Mouse (Mus musculus): ENCODE measurements around the gene 1700018F24Rik. TPM values are rescaled to one million over a fixed set of nuclear protein-coding genes. Genes with fewer than 3 reads are reported as not detected.

Gene 1700018F24Rik
- total and polyA plus RNA-seq, 2 experiments from 2014 or later: not detected

- no peak for TF ChIP-seq EP300 (IDR thresholded peaks at IDR 0.05; ENCODE audit: low read depth)
- TF ChIP-seq CTCF (IDR thresholded peaks at IDR 0.05; ENCODE audit: low read depth): no peak
- H3K4me2 ChIP-seq (ENCODE audit: low read depth, low read length): peak within 1 kb of the TSS; percentile 98
- no peaks in the 10 kb centered on the region for H3K9me3 ChIP-seq (replicated peaks; ENCODE audit: control insufficient read depth, low read length)
- DNase-seq (ENCODE audit: low spot score) (peak; percentile 92), ATAC-seq (ENCODE audit: insufficient read depth, low read depth) (peak; percentile 97)
- no peaks in the 10 kb centered on the region for H3K27me3 ChIP-seq (ENCODE audit: control insufficient read depth, insufficient read depth, low read length)
- H3K36me3 ChIP-seq (replicated peaks; ENCODE audit: control insufficient read depth, insufficient read depth, low read length): 0 out of 2 replicates have a peak, but pooled peaks cover 2% of the 10 kb centered on the region
- WGBS: under 1% methylated on average over 52 of the region's 54 CpGs
- H3K27ac ChIP-seq (ENCODE audit: low read depth): peak within 1 kb of the TSS; percentile 77
- peak within 1 kb of the TSS; percentile 88 for H3K9ac ChIP-seq (replicated peaks; ENCODE audit: low read depth, low read length)
- H3K4me3 ChIP-seq (ENCODE audit: low read depth, low read length): peak within 1 kb of the TSS; percentile 91
- peaks cover 9% of the 10 kb centered on the region for H3K4me1 ChIP-seq (ENCODE audit: control insufficient read depth, insufficient read depth)
These were observed 41.1 kb downstream of the 1700018F24Rik start, which contains the start of the genes Arpc1a and Kpna7 for GRCm38 (mm10) chr5:145083632-145084451. Gene Arpc1a (plus strand): TSS chr5:145083830. Gene Kpna7 (minus strand): TSS chr5:145084030.

- peak overlapping the region; percentile 91 for H3K4me3 ChIP-seq (ENCODE audit: low read depth, low read length)
- H3K4me1 ChIP-seq (ENCODE audit: control insufficient read depth, insufficient read depth): peaks cover 9% of the 10 kb centered on the region
- H3K9me3 ChIP-seq (replicated peaks; ENCODE audit: control insufficient read depth, low read length): no peaks in the 10 kb centered on the region
- H3K36me3 ChIP-seq (replicated peaks; ENCODE audit: control insufficient read depth, insufficient read depth, low read length): 0 out of 2 replicates have a peak, but pooled peaks cover 4% of the 10 kb centered on the region
- H3K27me3 ChIP-seq (ENCODE audit: control insufficient read depth, insufficient read depth, low read length): no peaks in the 10 kb centered on the region
- TF ChIP-seq CTCF (IDR thresholded peaks at IDR 0.05; ENCODE audit: low read depth) (no peak), EP300 (IDR thresholded peaks at IDR 0.05; ENCODE audit: low read depth) (no peak)
- no peak overlapping the region for H3K27ac ChIP-seq (ENCODE audit: low read depth)
- H3K4me2 ChIP-seq (ENCODE audit: low read depth, low read length): peak overlapping the region; percentile 98
- peak overlapping the region; percentile 88 for H3K9ac ChIP-seq (replicated peaks; ENCODE audit: low read depth, low read length)
- ATAC-seq (ENCODE audit: insufficient read depth, low read depth) (no peak), DNase-seq (ENCODE audit: low spot score) (no peak)
- WGBS: 49% methylated on average over 2 of the region's 2 CpGs
These were observed 42.0 kb downstream of the 1700018F24Rik start for GRCm38 (mm10) chr5:145084822-145085221.

DNA sequence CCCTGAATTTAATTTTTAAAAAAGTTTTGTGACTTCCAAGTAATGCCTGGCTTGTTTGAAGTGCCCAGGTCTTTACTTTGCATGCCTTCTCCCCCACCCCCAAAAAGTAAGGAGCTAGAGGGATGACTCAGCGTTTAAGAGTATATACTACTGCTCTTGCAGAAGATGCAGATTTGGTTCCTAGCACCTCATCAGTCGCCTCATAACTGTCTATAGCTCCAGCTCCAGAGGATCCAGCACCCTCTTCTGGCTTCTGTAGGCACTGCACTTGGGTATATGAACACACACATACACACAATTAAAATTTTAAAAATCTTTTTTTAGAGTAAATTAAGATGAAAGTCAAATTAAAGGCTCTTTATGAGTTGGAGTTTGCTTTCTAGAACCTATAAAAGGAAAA is 45.4 kb downstream of the 1700018F24Rik start:
- TF ChIP-seq CTCF (IDR thresholded peaks at IDR 0.05; ENCODE audit: low read depth) (no peak), EP300 (IDR thresholded peaks at IDR 0.05; ENCODE audit: low read depth) (no peak)
- no peaks in the 10 kb centered on the region for H3K27me3 ChIP-seq (ENCODE audit: control insufficient read depth, insufficient read depth, low read length)
- ATAC-seq (ENCODE audit: insufficient read depth, low read depth) (no peak), DNase-seq (ENCODE audit: low spot score) (no peak)
- H3K9me3 ChIP-seq (replicated peaks; ENCODE audit: control insufficient read depth, low read length): no peaks in the 10 kb centered on the region
- H3K4me3 ChIP-seq (ENCODE audit: low read depth, low read length): no peak overlapping the region
- peaks cover 9% of the 10 kb centered on the region for H3K4me1 ChIP-seq (ENCODE audit: control insufficient read depth, insufficient read depth)
- 97% methylated on average over 2 of the region's 2 CpGs for WGBS
- H3K27ac ChIP-seq (ENCODE audit: low read depth): no peak overlapping the region
- peaks cover 24% of the 10 kb centered on the region for H3K36me3 ChIP-seq (replicated peaks; ENCODE audit: control insufficient read depth, insufficient read depth, low read length)
- H3K9ac ChIP-seq (replicated peaks; ENCODE audit: low read depth, low read length): no peak overlapping the region
- no peak overlapping the region for H3K4me2 ChIP-seq (ENCODE audit: low read depth, low read length)

GRCm38 (mm10) chr5:145089878-145090277 is 47.1 kb downstream of the 1700018F24Rik start:
- DNase-seq (ENCODE audit: low spot score) (no peak), ATAC-seq (ENCODE audit: insufficient read depth, low read depth) (no peak)
- H3K4me2 ChIP-seq (ENCODE audit: low read depth, low read length): no peak overlapping the region
- peaks cover 1% of the 10 kb centered on the region; the same call in 1 of the 2 replicates for H3K4me1 ChIP-seq (ENCODE audit: control insufficient read depth, insufficient read depth)
- no peaks in the 10 kb centered on the region for H3K9me3 ChIP-seq (replicated peaks; ENCODE audit: control insufficient read depth, low read length)
- no peak overlapping the region for H3K9ac ChIP-seq (replicated peaks; ENCODE audit: low read depth, low read length)
- TF ChIP-seq EP300 (IDR thresholded peaks at IDR 0.05; ENCODE audit: low read depth) (no peak), CTCF (IDR thresholded peaks at IDR 0.05; ENCODE audit: low read depth) (no peak)
- no peaks in the 10 kb centered on the region for H3K27me3 ChIP-seq (ENCODE audit: control insufficient read depth, insufficient read depth, low read length)
- no peak overlapping the region for H3K4me3 ChIP-seq (ENCODE audit: low read depth, low read length)
- peaks cover 33% of the 10 kb centered on the region for H3K36me3 ChIP-seq (replicated peaks; ENCODE audit: control insufficient read depth, insufficient read depth, low read length)
- no peak overlapping the region for H3K27ac ChIP-seq (ENCODE audit: low read depth)
- WGBS: 76% methylated on average over 3 of the region's 3 CpGs

Other genes with a start within 250 kb of the 1700018F24Rik start
- 21.3 and 29.9 TPM in 2 replicates for gene Smurf1, start 77.1 kb upstream of the 1700018F24Rik start, total RNA-seq (2014; rRNA removed; ENCODE audit: low replicate concordance)
- gene Smurf1, start 77.1 kb upstream of the 1700018F24Rik start, polyA plus RNA-seq (2015; fragmentation: Nextera tagmentation; extraction: Ambion mirVana): 7.0 and 9.1 TPM in 2 replicates
- not detected in 2 replicates for gene Gm4871, start 10.2 kb upstream of the 1700018F24Rik start, total RNA-seq (2014; rRNA removed; ENCODE audit: low replicate concordance)
- gene Gm4871, start 10.2 kb upstream of the 1700018F24Rik start, polyA plus RNA-seq (2015; fragmentation: Nextera tagmentation; extraction: Ambion mirVana): not detected in 2 replicates
- gene Arpc1a, start 40.8 kb downstream of the 1700018F24Rik start, total RNA-seq (2014; rRNA removed; ENCODE audit: low replicate concordance): 64.7 and 73.5 TPM in 2 replicates
- 82.0 and 83.5 TPM in 2 replicates for gene Arpc1a, start 40.8 kb downstream of the 1700018F24Rik start, polyA plus RNA-seq (2015; fragmentation: Nextera tagmentation; extraction: Ambion mirVana)
- not detected in 2 replicates for gene Kpna7, start 41.0 kb downstream of the 1700018F24Rik start, total RNA-seq (2014; rRNA removed; ENCODE audit: low replicate concordance)
- gene Kpna7, start 41.0 kb downstream of the 1700018F24Rik start, polyA plus RNA-seq (2015; fragmentation: Nextera tagmentation; extraction: Ambion mirVana): not detected in 2 replicates
- 105 and 267 TPM in 2 replicates for gene Arpc1b, start 71.2 kb downstream of the 1700018F24Rik start, total RNA-seq (2014; rRNA removed; ENCODE audit: low replicate concordance)
- gene Arpc1b, start 71.2 kb downstream of the 1700018F24Rik start, polyA plus RNA-seq (2015; fragmentation: Nextera tagmentation; extraction: Ambion mirVana): 179 and 181 TPM in 2 replicates
- gene Pdap1, start 97.2 kb downstream of the 1700018F24Rik start, total RNA-seq (2014; rRNA removed; ENCODE audit: low replicate concordance): 8.6 and 15.9 TPM in 2 replicates
- 58.0 and 58.1 TPM in 2 replicates for gene Pdap1, start 97.2 kb downstream of the 1700018F24Rik start, polyA plus RNA-seq (2015; fragmentation: Nextera tagmentation; extraction: Ambion mirVana)
- 61.2 and 91.1 TPM in 2 replicates for gene Bud31, start 97.4 kb downstream of the 1700018F24Rik start, total RNA-seq (2014; rRNA removed; ENCODE audit: low replicate concordance)
- 119 and 121 TPM in 2 replicates for gene Bud31, start 97.4 kb downstream of the 1700018F24Rik start, polyA plus RNA-seq (2015; fragmentation: Nextera tagmentation; extraction: Ambion mirVana)
- gene Ptcd1, start 124.1 kb downstream of the 1700018F24Rik start, total RNA-seq (2014; rRNA removed; ENCODE audit: low replicate concordance): 13.5 and 28.1 TPM in 2 replicates
- 15.5 and 15.7 TPM in 2 replicates for gene Ptcd1, start 124.1 kb downstream of the 1700018F24Rik start, polyA plus RNA-seq (2015; fragmentation: Nextera tagmentation; extraction: Ambion mirVana)
- 20.0 and 21.5 TPM in 2 replicates for gene Cpsf4, start 124.2 kb downstream of the 1700018F24Rik start, total RNA-seq (2014; rRNA removed; ENCODE audit: low replicate concordance)
- gene Cpsf4, start 124.2 kb downstream of the 1700018F24Rik start, polyA plus RNA-seq (2015; fragmentation: Nextera tagmentation; extraction: Ambion mirVana): 14.5 and 14.9 TPM in 2 replicates
- 517 and 525 TPM in 2 replicates for gene Atp5j2, start 149.1 kb downstream of the 1700018F24Rik start, total RNA-seq (2014; rRNA removed; ENCODE audit: low replicate concordance)
- 1,976 and 2,009 TPM in 2 replicates for gene Atp5j2, start 149.1 kb downstream of the 1700018F24Rik start, polyA plus RNA-seq (2015; fragmentation: Nextera tagmentation; extraction: Ambion mirVana)
- 9.8 and 13.8 TPM in 2 replicates for gene Zkscan14, start 158.9 kb downstream of the 1700018F24Rik start, total RNA-seq (2014; rRNA removed; ENCODE audit: low replicate concordance)
- 6.3 and 7.9 TPM in 2 replicates for gene Zkscan14, start 158.9 kb downstream of the 1700018F24Rik start, polyA plus RNA-seq (2015; fragmentation: Nextera tagmentation; extraction: Ambion mirVana)
- 17.0 and 19.2 TPM in 2 replicates for gene Zkscan5, start 161.6 kb downstream of the 1700018F24Rik start, total RNA-seq (2014; rRNA removed; ENCODE audit: low replicate concordance)
- 7.8 and 8.6 TPM in 2 replicates for gene Zkscan5, start 161.6 kb downstream of the 1700018F24Rik start, polyA plus RNA-seq (2015; fragmentation: Nextera tagmentation; extraction: Ambion mirVana)
- gene Zfp655, start 188.7 kb downstream of the 1700018F24Rik start, total RNA-seq (2014; rRNA removed; ENCODE audit: low replicate concordance): 31.4 and 51.2 TPM in 2 replicates
- 29.2 and 33.4 TPM in 2 replicates for gene Zfp655, start 188.7 kb downstream of the 1700018F24Rik start, polyA plus RNA-seq (2015; fragmentation: Nextera tagmentation; extraction: Ambion mirVana)
- 9.9 and 17.1 TPM in 2 replicates for gene Zscan25, start 237.5 kb downstream of the 1700018F24Rik start, total RNA-seq (2014; rRNA removed; ENCODE audit: low replicate concordance)
- gene Zscan25, start 237.5 kb downstream of the 1700018F24Rik start, polyA plus RNA-seq (2015; fragmentation: Nextera tagmentation; extraction: Ambion mirVana): 0.19 and 0.27 TPM in 2 replicates